In the genomic region with DNA sequence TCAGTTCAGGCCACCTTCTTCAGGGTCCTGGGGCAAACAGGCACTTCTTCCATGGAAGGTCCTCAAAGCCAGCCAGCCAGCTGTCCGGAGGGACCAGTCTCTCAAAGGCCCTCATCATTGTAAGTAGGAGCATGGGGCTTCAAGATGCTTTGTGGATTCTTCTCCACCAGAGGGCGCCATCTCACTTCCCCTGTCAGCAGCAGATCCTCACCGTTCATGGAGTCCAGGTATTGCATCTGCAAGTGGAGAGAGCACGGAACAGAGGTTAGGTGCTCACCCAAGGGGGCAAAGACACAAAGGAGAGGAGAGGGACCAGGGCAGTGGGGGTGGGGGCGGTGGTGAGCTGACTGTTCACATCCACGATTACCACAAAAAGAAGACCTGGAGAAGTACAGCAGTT, we compare ENCODE assay signal across 9 mouse cellular contexts. TPM values are rescaled to one million over a fixed set of nuclear protein-coding genes. Genes with fewer than 3 reads are reported as not detected.
DNase-seq lines count a peak whose midpoint lies in the region; ATAC-seq and TF ChIP-seq lines count a peak whose summit lies in the region.
"Had no signal": no experiment of that assay in that cellular context is flagged by ENCODE, and none has a peak within 500 bp of the region (broad histone marks: within the 10 kb centered on the region; RNA-seq: fewer than 3 reads in every experiment).

No protein-coding gene starts in this region.

- peaks cover 85% of the 10 kb centered on the region for H3K36me3 ChIP-seq in forebrain, embryonic 10.5 days (replicated peaks)
- peaks cover 51% of the 10 kb centered on the region for H3K36me3 ChIP-seq in forebrain, embryonic 12.5 days (replicated peaks)
- H3K36me3 ChIP-seq in forebrain, postnatal 0 days (ENCODE audit: insufficient read depth): peaks cover 43% of the 10 kb centered on the region
- H3K36me3 ChIP-seq in hindbrain, embryonic 16.5 days (ENCODE audit: control insufficient read depth, insufficient read depth, low read length): peaks cover 13% of the 10 kb centered on the region

- WGBS in forebrain, embryonic 10.5 days: 48% methylated on average over 6 of the region's 6 CpGs
- WGBS in forebrain, embryonic 12.5 days: 37% methylated on average over 6 of the region's 6 CpGs
- 33% methylated on average over 6 of the region's 6 CpGs for WGBS in forebrain, postnatal 0 days
- WGBS in hindbrain, embryonic 16.5 days: 29% methylated on average over 6 of the region's 6 CpGs

- peak; percentile 78 for DNase-seq in forebrain, embryonic 10.5 days (ENCODE audit: extremely low spot score, low spot score)
- DNase-seq in c-Kit-positive CD71-negative TER-119-negative erythroid progenitor cells, embryonic 14.5 days (ENCODE audit: low read depth): peak; percentile 69
- peak; percentile 81 for DNase-seq in forebrain, postnatal 0 days
- DNase-seq in left cerebral cortex, adult 11 months (ENCODE audit: low spot score): peak; percentile 57
- DNase-seq in skeletal muscle tissue, adult 2 months (ENCODE audit: low read depth, low spot score): peak; percentile 77

- peak; percentile 94 for TF ChIP-seq CTCF in forebrain, postnatal 0 days (IDR thresholded peaks at IDR 0.05; ENCODE audit: low read depth)

- H3K9ac ChIP-seq in forebrain, embryonic 12.5 days: no peak overlapping the region
- no peak overlapping the region for H3K9ac ChIP-seq in forebrain, postnatal 0 days
- H3K9ac ChIP-seq in hindbrain, embryonic 16.5 days (ENCODE audit: low read depth, low read length): no peak overlapping the region

- H3K4me2 ChIP-seq in forebrain, embryonic 12.5 days: no peak overlapping the region
- no peak overlapping the region for H3K4me2 ChIP-seq in forebrain, postnatal 0 days (ENCODE audit: low read depth)
- no peak overlapping the region for H3K4me2 ChIP-seq in hindbrain, embryonic 16.5 days (ENCODE audit: low read length)

- H3K9me3 ChIP-seq in forebrain, embryonic 10.5 days: no peaks in the 10 kb centered on the region
- H3K9me3 ChIP-seq in forebrain, embryonic 12.5 days: no peaks in the 10 kb centered on the region
- no peaks in the 10 kb centered on the region for H3K9me3 ChIP-seq in forebrain, postnatal 0 days (ENCODE audit: low read length)
- no peaks in the 10 kb centered on the region for H3K9me3 ChIP-seq in hindbrain, embryonic 16.5 days (ENCODE audit: control insufficient read depth, low read length)

- no peak overlapping the region for H3K4me3 ChIP-seq in forebrain, embryonic 10.5 days
- H3K4me3 ChIP-seq in forebrain, embryonic 12.5 days (replicated peaks): no peak overlapping the region
- no peak overlapping the region for H3K4me3 ChIP-seq in forebrain, postnatal 0 days (ENCODE audit: low read depth, low read length)
- no peak overlapping the region for H3K4me3 ChIP-seq in hindbrain, embryonic 16.5 days (ENCODE audit: low read length)
- H3K4me3 ChIP-seq: myocyte had no signal

- ATAC-seq in forebrain, embryonic 12.5 days (ENCODE audit: low FRiP score): no peak
- ATAC-seq in forebrain, postnatal 0 days: no peak; the same call in 1 of the 2 replicates
- ATAC-seq in hindbrain, embryonic 16.5 days: 0 out of 2 replicates have a peak, but pooled peaks have one; percentile 20
- peak; percentile 70 for ATAC-seq in megakaryocyte-erythroid progenitor cell, adult 5-6 weeks (replicated peaks; ENCODE audit: low FRiP score, low TSS enrichment, poor library complexity, severe bottlenecking)

- no peaks in the 10 kb centered on the region for H3K4me1 ChIP-seq in forebrain, embryonic 10.5 days
- H3K4me1 ChIP-seq in forebrain, embryonic 12.5 days: no peaks in the 10 kb centered on the region
- no peaks in the 10 kb centered on the region for H3K4me1 ChIP-seq in forebrain, postnatal 0 days (ENCODE audit: insufficient read depth)
- H3K4me1 ChIP-seq in hindbrain, embryonic 16.5 days (ENCODE audit: control insufficient read depth, insufficient read depth, low read depth, low read length): no peaks in the 10 kb centered on the region

- H3K27ac ChIP-seq in forebrain, embryonic 10.5 days: no peak overlapping the region
- H3K27ac ChIP-seq in forebrain, embryonic 12.5 days: no peak overlapping the region
- no peak overlapping the region for H3K27ac ChIP-seq in forebrain, postnatal 0 days (ENCODE audit: low read depth, low read length)
- H3K27ac ChIP-seq in hindbrain, embryonic 16.5 days (ENCODE audit: low read depth, low read length): no peak overlapping the region

- H3K27me3 ChIP-seq in forebrain, embryonic 10.5 days (ENCODE audit: poor library complexity, severe bottlenecking): no peaks in the 10 kb centered on the region
- H3K27me3 ChIP-seq in forebrain, embryonic 12.5 days: no peaks in the 10 kb centered on the region
- no peaks in the 10 kb centered on the region for H3K27me3 ChIP-seq in forebrain, postnatal 0 days (ENCODE audit: insufficient read depth, low read length)
- no peaks in the 10 kb centered on the region for H3K27me3 ChIP-seq in hindbrain, embryonic 16.5 days (replicated peaks; ENCODE audit: control insufficient read depth, insufficient read depth, low read length)

RNA-seq across cellular contexts. Expression of a gene that starts 13.6 kb away (rescaled TPM):
- polyA plus RNA-seq in forebrain, embryonic 10.5 days (2016; fragmentation: Nextera tagmentation; extraction: Ambion mirVana): 0.26 and 0.29 TPM in 2 replicates
- polyA plus RNA-seq in forebrain, embryonic 12.5 days (2016; fragmentation: Nextera tagmentation; extraction: Ambion mirVana): 0.50 and 0.68 TPM in 2 replicates
- total RNA-seq in forebrain, postnatal 0 days (2014; rRNA removed): not detected in 2 replicates
- polyA plus RNA-seq in forebrain, postnatal 0 days (2015; fragmentation: Nextera tagmentation; extraction: Ambion mirVana): 0.06 and 0.12 TPM in 2 replicates
- polyA plus RNA-seq in hindbrain, embryonic 16.5 days (2015; fragmentation: Nextera tagmentation; extraction: Ambion mirVana): 0.41 and 0.61 TPM in 2 replicates
- not detected in 2 replicates for total RNA-seq in megakaryocyte-erythroid progenitor cell, adult 5-6 weeks (2014; fragmentation: Nextera tagmentation)
- total RNA-seq in megakaryocyte-erythroid progenitor cell, adult 5-6 weeks (2017): not detected in 2 replicates
- polyA plus RNA-seq: myocyte had no signal

RNA-seq across cellular contexts. Expression of a gene that starts 21.6 kb away (rescaled TPM):
- polyA plus RNA-seq in forebrain, embryonic 10.5 days (2016; fragmentation: Nextera tagmentation; extraction: Ambion mirVana): 241 and 249 TPM in 2 replicates
- 159 and 160 TPM in 2 replicates for polyA plus RNA-seq in forebrain, embryonic 12.5 days (2016; fragmentation: Nextera tagmentation; extraction: Ambion mirVana)
- total RNA-seq in forebrain, postnatal 0 days (2014; rRNA removed): 91.9 and 99.3 TPM in 2 replicates
- polyA plus RNA-seq in forebrain, postnatal 0 days (2015; fragmentation: Nextera tagmentation; extraction: Ambion mirVana): 145 and 171 TPM in 2 replicates
- 151 TPM in 2 replicates for polyA plus RNA-seq in hindbrain, embryonic 16.5 days (2015; fragmentation: Nextera tagmentation; extraction: Ambion mirVana)
- total RNA-seq in megakaryocyte-erythroid progenitor cell, adult 5-6 weeks (2014; fragmentation: Nextera tagmentation): 234 and 280 TPM in 2 replicates
- total RNA-seq in megakaryocyte-erythroid progenitor cell, adult 5-6 weeks (2017): 50.6 and 110 TPM in 2 replicates

RNA-seq across cellular contexts. Expression of a gene that starts 29.1 kb away (rescaled TPM):
- polyA plus RNA-seq in forebrain, embryonic 10.5 days (2016; fragmentation: Nextera tagmentation; extraction: Ambion mirVana): 5.9 and 6.8 TPM in 2 replicates
- 12.0 and 13.4 TPM in 2 replicates for polyA plus RNA-seq in forebrain, embryonic 12.5 days (2016; fragmentation: Nextera tagmentation; extraction: Ambion mirVana)
- 26.4 and 31.4 TPM in 2 replicates for total RNA-seq in forebrain, postnatal 0 days (2014; rRNA removed)
- polyA plus RNA-seq in forebrain, postnatal 0 days (2015; fragmentation: Nextera tagmentation; extraction: Ambion mirVana): 53.4 and 55.5 TPM in 2 replicates
- polyA plus RNA-seq in hindbrain, embryonic 16.5 days (2015; fragmentation: Nextera tagmentation; extraction: Ambion mirVana): 43.6 and 47.5 TPM in 2 replicates
- 9.0 and 9.9 TPM in 2 replicates for total RNA-seq in megakaryocyte-erythroid progenitor cell, adult 5-6 weeks (2014; fragmentation: Nextera tagmentation)
- 4.4 and 10.3 TPM in 2 replicates for total RNA-seq in megakaryocyte-erythroid progenitor cell, adult 5-6 weeks (2017)

Comparison
In these comparisons a context has a peak if more than half of its experiments do, and no peak if none do; other contexts are left out.
1. ATAC-seq: peak in hindbrain, embryonic 16.5 days (single experiment) and megakaryocyte-erythroid progenitor cell, adult 5-6 weeks (single experiment); none in forebrain, embryonic 12.5 days (single experiment) and forebrain, postnatal 0 days (single experiment).
2. Peak in every context shown above with its lines, with median percentiles within 50 percentile points of each other: DNase-seq.